Mouse (Mus musculus): ENCODE measurements at regions not wholly inside any gene's neighbourhood (a gene's known extent, or its start where the extent isn't known, plus 50 kb on each side); places are given as distances from the start of the nearest gene placed in this dataset.

DNA sequence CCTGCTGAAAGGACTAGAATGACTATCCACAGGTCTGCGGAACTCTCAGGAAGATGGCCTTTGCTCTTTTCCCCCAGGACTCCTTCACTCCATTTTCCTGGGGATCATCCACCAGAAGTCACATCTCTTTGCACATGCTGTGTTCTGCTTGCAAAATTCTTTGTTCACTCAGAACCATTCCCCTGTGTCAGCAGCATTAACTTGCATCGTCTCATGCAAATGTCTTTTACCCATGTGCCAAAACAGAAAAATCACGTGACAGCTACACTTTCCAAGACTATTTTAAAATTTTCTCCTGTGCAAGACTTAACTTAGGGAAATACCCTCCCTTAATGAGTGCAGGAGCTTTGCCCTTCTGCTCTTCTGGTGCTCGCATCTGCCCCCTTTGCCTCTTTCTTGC, 306.2 kb upstream of the Sox11 start:
- H3K4me1 ChIP-seq (ENCODE audit: control insufficient read depth in 1 of 2, insufficient read depth in 2 of 2, low read length in 2 of 2), result no peaks in the 10 kb centered on the region
- TF ChIP-seq MAFK (IDR thresholded peaks at IDR 0.05; ENCODE audit: borderline replicate concordance, low read depth, low read length), result no peak
- TF ChIP-seq TAL1 (IDR thresholded peaks at IDR 0.05; ENCODE audit: low read length), result no peak
- TF ChIP-seq ZC3H11A (IDR thresholded peaks at IDR 0.05; ENCODE audit: low read depth, low read length), result no peak
- TF ChIP-seq MYC (IDR thresholded peaks at IDR 0.05; ENCODE audit: low read depth, low read length), result no peak
- no peak overlapping the region for H3K27ac ChIP-seq (ENCODE audit: control insufficient read depth, low read depth, low read length)
- H3K9me3 ChIP-seq (replicated peaks; ENCODE audit: insufficient read depth, low read length), result no peaks in the 10 kb centered on the region
- H3K79me2 ChIP-seq (ENCODE audit: control insufficient read depth, insufficient read depth, low read length, poor library complexity), result no peaks in the 10 kb centered on the region
- DNase-seq (ENCODE audit: low read depth, low spot score), result no peak
- H3K27me3 ChIP-seq (ENCODE audit: control insufficient read depth in 1 of 2, insufficient read depth in 2 of 2, low read length in 2 of 2), result no peaks in the 10 kb centered on the region
- no peak overlapping the region for H3K9ac ChIP-seq (ENCODE audit: control insufficient read depth, low read depth, low read length, poor library complexity, severe bottlenecking)
- no peak overlapping the region for H3K4me3 ChIP-seq (ENCODE audit: control insufficient read depth in 1 of 2, insufficient read depth in 1 of 2, low read depth in 2 of 2, low read length in 2 of 2)
- no peaks in the 10 kb centered on the region for H3K36me3 ChIP-seq (ENCODE audit: control insufficient read depth in 1 of 2, insufficient read depth in 2 of 2, low read length in 2 of 2)

DNA sequence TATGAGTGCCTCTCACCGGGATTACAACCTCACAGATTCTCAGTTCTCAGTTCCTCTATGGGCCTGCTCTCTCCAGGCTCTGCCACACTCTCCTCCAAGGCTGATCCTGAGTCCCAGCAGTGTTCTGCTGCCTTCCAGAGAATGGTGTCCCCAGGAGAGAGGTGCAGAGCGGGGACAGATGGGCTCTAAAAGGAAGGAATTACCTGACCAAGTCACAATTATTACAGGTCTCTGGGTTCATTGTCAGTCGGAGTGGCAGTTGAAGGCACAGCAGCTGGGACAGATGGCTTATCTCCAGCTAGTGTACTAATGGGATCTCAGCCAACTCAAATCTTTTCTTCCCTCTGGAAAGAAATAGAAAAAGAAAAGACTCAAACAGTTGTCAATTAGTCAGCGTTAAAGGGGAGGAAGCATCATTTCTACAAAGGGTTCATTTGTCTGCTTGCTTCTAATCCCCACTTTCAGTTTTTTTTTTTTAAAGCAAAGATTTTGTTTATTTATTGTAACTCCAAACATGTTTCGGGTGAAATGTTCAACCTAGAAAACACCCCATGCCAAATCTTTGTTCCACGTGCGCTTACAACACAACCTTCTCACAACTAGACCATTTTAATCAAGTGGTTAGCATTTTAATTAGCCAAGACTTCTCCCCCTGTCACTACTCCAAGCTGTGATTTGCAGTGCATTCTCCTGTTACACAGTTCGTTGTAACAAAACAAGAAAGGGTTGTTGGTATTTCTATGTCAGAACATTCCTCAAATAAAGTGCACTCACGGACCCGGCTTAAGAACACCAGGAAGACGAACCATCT, 304.3 kb upstream of the Sox11 start:
- no peak for TF ChIP-seq RCOR1 (IDR thresholded peaks at IDR 0.05; ENCODE audit: low read depth, low read length)
- TF ChIP-seq POLR2AphosphoS5 (IDR thresholded peaks at IDR 0.05; ENCODE audit: borderline replicate concordance, low read depth, low read length), result no peak
- TF ChIP-seq MYB (IDR thresholded peaks at IDR 0.05; ENCODE audit: low read depth, low read length), result no peak
- TF ChIP-seq USF2 (IDR thresholded peaks at IDR 0.05; ENCODE audit: borderline replicate concordance in 1 of 2, insufficient read depth in 1 of 2, low read depth in 1 of 2, low read length in 2 of 2), result no peak
- TF ChIP-seq TAL1 (IDR thresholded peaks at IDR 0.05; ENCODE audit: low read length), result no peak
- no peak for TF ChIP-seq GABPA (IDR thresholded peaks at IDR 0.05; ENCODE audit: low read depth, low read length)
- TF ChIP-seq HCFC1 (IDR thresholded peaks at IDR 0.05; ENCODE audit: low read depth, low read length), result no peak
- no peak for TF ChIP-seq MAFK (IDR thresholded peaks at IDR 0.05; ENCODE audit: borderline replicate concordance, low read depth, low read length)
- no peak for TF ChIP-seq ZMIZ1 (IDR thresholded peaks at IDR 0.05; ENCODE audit: low read depth, low read length)
- no peak for TF ChIP-seq MAZ (IDR thresholded peaks at IDR 0.05; ENCODE audit: low read depth, low read length)
- no peak for TF ChIP-seq MYC (IDR thresholded peaks at IDR 0.05; ENCODE audit: low read depth, low read length)
- no peak for TF ChIP-seq MXI1 (IDR thresholded peaks at IDR 0.05; ENCODE audit: low read depth, low read length)
- no peak for TF ChIP-seq NELFE (IDR thresholded peaks at IDR 0.05; ENCODE audit: low read depth, low read length)
- no peak for TF ChIP-seq GATA1 (IDR thresholded peaks at IDR 0.05; ENCODE audit: low read depth, low read length)
- TF ChIP-seq EP300 (IDR thresholded peaks at IDR 0.05; ENCODE audit: low read depth in 1 of 2, low read length in 2 of 2), result no peak
- no peak for TF ChIP-seq NRF1 (IDR thresholded peaks at IDR 0.05; ENCODE audit: insufficient read depth, low read depth, low read length, poor library complexity, severe bottlenecking)
- Histone ChIP-seq H3K36me3 (ENCODE audit: control insufficient read depth in 1 of 2, insufficient read depth in 2 of 2, low read length in 2 of 2) (no peaks in the 10 kb centered on the region), H3K27ac (ENCODE audit: control insufficient read depth, low read depth, low read length) (no peak overlapping the region), H3K4me3 (ENCODE audit: control insufficient read depth in 1 of 2, insufficient read depth in 1 of 2, low read depth in 2 of 2, low read length in 2 of 2) (no peak overlapping the region), H3K27me3 (ENCODE audit: control insufficient read depth in 1 of 2, insufficient read depth in 2 of 2, low read length in 2 of 2) (no peaks in the 10 kb centered on the region), H3K9me3 (replicated peaks; ENCODE audit: insufficient read depth, low read length) (no peaks in the 10 kb centered on the region), H3K79me2 (ENCODE audit: control insufficient read depth, insufficient read depth, low read length, poor library complexity) (no peaks in the 10 kb centered on the region), H3K9ac (ENCODE audit: control insufficient read depth, low read depth, low read length, poor library complexity, severe bottlenecking) (no peak overlapping the region), H3K4me1 (ENCODE audit: control insufficient read depth in 1 of 2, insufficient read depth in 2 of 2, low read length in 2 of 2) (no peaks in the 10 kb centered on the region)
- DNase-seq (ENCODE audit: low read depth, low spot score), result no peak

Measured in MEL (cell line).